In the genomic region with DNA sequence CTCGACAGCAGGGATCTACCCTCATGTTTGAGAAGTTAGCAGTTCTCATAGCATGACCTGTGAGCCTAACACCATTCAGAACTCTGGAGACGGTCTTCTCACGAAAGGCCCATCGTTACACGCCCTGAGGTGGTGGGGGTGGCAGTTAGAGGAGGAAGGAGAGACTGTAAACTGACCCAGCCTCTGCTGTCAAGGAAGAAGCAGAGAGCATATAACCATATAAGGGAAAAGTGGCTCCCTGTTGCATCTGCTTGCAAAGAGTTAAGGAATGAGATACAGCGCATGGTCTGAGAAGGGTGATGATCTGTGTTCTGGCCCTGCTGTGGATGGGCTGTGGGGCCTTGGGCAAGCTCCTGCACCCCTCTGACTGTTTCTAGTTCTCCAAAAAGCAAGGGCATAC, we compare ENCODE assay signal across 16 mouse cellular contexts. TPM values are rescaled to one million over a fixed set of nuclear protein-coding genes. Genes with fewer than 3 reads are reported as not detected.
A peak's percentile ranks its signal among the peaks of the same experiment; 100 is the strongest.
DNase-seq lines count a peak whose midpoint lies in the region; ATAC-seq and TF ChIP-seq lines count a peak whose summit lies in the region.
"Had no signal": no experiment of that assay in that cellular context is flagged by ENCODE, and none has a peak within 500 bp of the region (broad histone marks: within the 10 kb centered on the region; RNA-seq: fewer than 3 reads in every experiment).

No protein-coding gene starts in this region.

- no peaks in the 10 kb centered on the region for H3K27me3 ChIP-seq in heart, embryonic 11.5 days (ENCODE audit: control insufficient read depth, insufficient read depth, low read length)
- no peaks in the 10 kb centered on the region for H3K27me3 ChIP-seq in lung, embryonic 16.5 days (ENCODE audit: control insufficient read depth, insufficient read depth, low read depth, low read length)
- H3K27me3 ChIP-seq in myocyte (ENCODE audit: control insufficient read depth, insufficient read depth, insufficient read length), result no peaks in the 10 kb centered on the region
- H3K27me3 ChIP-seq in midbrain, postnatal 0 days (ENCODE audit: insufficient read depth, low read length), result no peaks in the 10 kb centered on the region
- H3K27me3 ChIP-seq: liver, embryonic 12.5 days had no signal

- H3K9me3 ChIP-seq in heart, embryonic 11.5 days (replicated peaks; ENCODE audit: control insufficient read depth, low read length), result no peaks in the 10 kb centered on the region
- H3K9me3 ChIP-seq in lung, embryonic 16.5 days (ENCODE audit: control insufficient read depth, low read length), result no peaks in the 10 kb centered on the region
- no peaks in the 10 kb centered on the region for H3K9me3 ChIP-seq in midbrain, postnatal 0 days (ENCODE audit: low read length)
- H3K9me3 ChIP-seq: limb, embryonic 10.5 days had no signal

- DNase-seq in heart, postnatal 14 days, result no peak
- DNase-seq in lung, postnatal 25 days (ENCODE audit: low spot score), result no peak
- no peak for DNase-seq in urinary bladder, postnatal 4 days (ENCODE audit: low spot score in 2 of 2)
- DNase-seq in midbrain, postnatal 0 days (ENCODE audit: low spot score), result no peak
- no peak for DNase-seq in cerebellum, postnatal 14 days
- DNase-seq: adrenal gland, adult 2 months; cerebellum, adult 11-12 months; heart, adult 11 months; lung, postnatal 10 days had no signal

- no peak for ATAC-seq in heart, embryonic 11.5 days (replicated peaks; ENCODE audit: insufficient number of reproducible peaks, low FRiP score, low TSS enrichment)
- ATAC-seq in lung, embryonic 16.5 days (ENCODE audit: low read depth), result 0 out of 2 replicates have a peak, but pooled peaks have one; percentile 27
- ATAC-seq in midbrain, postnatal 0 days (ENCODE audit: low FRiP score), result no peak
- ATAC-seq: forebrain, embryonic 14.5 days; liver, embryonic 12.5 days had no signal

- H3K27ac ChIP-seq in heart, embryonic 11.5 days (ENCODE audit: low read depth, low read length), result no peak overlapping the region
- H3K27ac ChIP-seq in lung, embryonic 16.5 days (ENCODE audit: low read length), result no peak overlapping the region
- no peak overlapping the region for H3K27ac ChIP-seq in midbrain, postnatal 0 days (ENCODE audit: low read depth, low read length)
- H3K27ac ChIP-seq: hindbrain, embryonic 10.5 days; limb, embryonic 10.5 days; liver, embryonic 12.5 days had no signal

- 0 out of 2 replicates have a peak overlapping the region, but pooled peaks have one; percentile 18 for H3K9ac ChIP-seq in heart, embryonic 11.5 days (ENCODE audit: low read depth, low read length)
- no peak overlapping the region for H3K9ac ChIP-seq in lung, embryonic 16.5 days (ENCODE audit: low read length)
- no peak overlapping the region for H3K9ac ChIP-seq in midbrain, postnatal 0 days (replicated peaks; ENCODE audit: low read length, poor library complexity, severe bottlenecking)
- H3K9ac ChIP-seq: liver, embryonic 12.5 days had no signal

- intact Hi-C loops in heart, postnatal 14 days (cut with DNase I), result loop anchor here (2.0 kb wide), 1 partner anchor 24 kb away; no protein-coding TSS in a partner anchor

- no peak overlapping the region for H3K4me2 ChIP-seq in heart, embryonic 11.5 days
- no peak overlapping the region for H3K4me2 ChIP-seq in lung, embryonic 16.5 days (ENCODE audit: low read depth, low read length)
- H3K4me2 ChIP-seq in myocyte (ENCODE audit: low read depth), result peak overlapping the region; percentile 31
- H3K4me2 ChIP-seq in midbrain, postnatal 0 days (ENCODE audit: low read depth, low read length, poor library complexity, severe bottlenecking), result no peak overlapping the region
- H3K4me2 ChIP-seq: liver, embryonic 12.5 days had no signal

- no peaks in the 10 kb centered on the region for H3K36me3 ChIP-seq in heart, embryonic 11.5 days (ENCODE audit: control insufficient read depth, insufficient read depth, low read length)
- no peaks in the 10 kb centered on the region for H3K36me3 ChIP-seq in lung, embryonic 16.5 days (ENCODE audit: control insufficient read depth, insufficient read depth, low read length)
- no peaks in the 10 kb centered on the region for H3K36me3 ChIP-seq in myocyte (ENCODE audit: control insufficient read depth, insufficient read depth)
- H3K36me3 ChIP-seq in midbrain, postnatal 0 days (ENCODE audit: insufficient read depth, low read length), result no peaks in the 10 kb centered on the region
- H3K36me3 ChIP-seq: hindbrain, embryonic 10.5 days; limb, embryonic 10.5 days; liver, embryonic 12.5 days had no signal

- TF ChIP-seq CTCF in midbrain, postnatal 0 days (IDR thresholded peaks at IDR 0.05), result no peak

- peaks cover 36% of the 10 kb centered on the region for H3K4me1 ChIP-seq in heart, embryonic 11.5 days (ENCODE audit: control insufficient read depth, insufficient read depth, low read length)
- H3K4me1 ChIP-seq in lung, embryonic 16.5 days (replicated peaks; ENCODE audit: control insufficient read depth, insufficient read depth, low read length), result peaks cover 26% of the 10 kb centered on the region
- H3K4me1 ChIP-seq in midbrain, postnatal 0 days (ENCODE audit: insufficient read depth, low read length), result 0 out of 2 replicates have a peak, but pooled peaks cover 4% of the 10 kb centered on the region

- peaks cover 18% of the 10 kb centered on the region for H3K79me2 ChIP-seq in myocyte (ENCODE audit: control insufficient read depth, insufficient read depth)

- H3ac ChIP-seq in myocyte (ENCODE audit: control insufficient read depth, insufficient read length), result no peak overlapping the region

- no peak overlapping the region for H3K4me3 ChIP-seq in heart, embryonic 11.5 days (ENCODE audit: low read depth, low read length)
- no peak overlapping the region for H3K4me3 ChIP-seq in lung, embryonic 16.5 days (ENCODE audit: low read length)
- H3K4me3 ChIP-seq in myocyte, result no peak overlapping the region
- H3K4me3 ChIP-seq in midbrain, postnatal 0 days (ENCODE audit: low read depth, low read length), result no peak overlapping the region
- H3K4me3 ChIP-seq: hindbrain, embryonic 10.5 days; limb, embryonic 10.5 days; liver, embryonic 12.5 days had no signal

- 32% methylated on average over 6 of the region's 6 CpGs for WGBS in heart, embryonic 11.5 days (ENCODE audit: insufficient replicate concordance)
- WGBS in lung, embryonic 16.5 days, result 40% methylated on average over 6 of the region's 6 CpGs
- 80% methylated on average over 6 of the region's 6 CpGs for WGBS in midbrain, postnatal 0 days

- TF ChIP-seq POLR2A in myocyte (IDR thresholded peaks at IDR 0.05; ENCODE audit: insufficient read length, low read depth), result no peak

TF ChIP-seq in myocyte, 11 proteins besides CTCF, POLR2A, EP300 and RAD21:
- TF ChIP-seq MYOG (IDR thresholded peaks at IDR 0.05; ENCODE audit: control insufficient read depth in 1 of 3, insufficient read depth in 1 of 3, insufficient read length in 2 of 3, low read depth in 2 of 3) (no peak), CEBPB (IDR thresholded peaks at IDR 0.05; ENCODE audit: insufficient read depth, poor library complexity, severe bottlenecking) (peak; percentile 64; the same call in 1 of the 2 replicates), SRF (IDR thresholded peaks at IDR 0.05; ENCODE audit: control insufficient read depth, insufficient read length, low read depth) (peak; percentile 96)

RNA-seq across cellular contexts. Expression of gene Sorbs1, which starts 50.7 kb away (rescaled TPM):
- 90.6 and 93.6 TPM in 2 replicates for polyA plus RNA-seq in heart, embryonic 11.5 days (2014; fragmentation: Nextera tagmentation; extraction: Ambion mirVana)
- total RNA-seq in heart, postnatal 14 days (2021), result 100 to 1,000 TPM; 523 to 539 TPM
- 45.9 and 51.5 TPM in 2 replicates for polyA plus RNA-seq in lung, embryonic 16.5 days (2015; fragmentation: Nextera tagmentation; extraction: Ambion mirVana)
- 38.8 TPM for polyA plus RNA-seq in myocyte (2012; fragmentation: generic; extraction: Trizol)
- total RNA-seq in midbrain, postnatal 0 days (2014; rRNA removed), result 53.1 and 74.1 TPM in 2 replicates
- 55.6 and 60.4 TPM in 2 replicates for polyA plus RNA-seq in midbrain, postnatal 0 days (2015; fragmentation: Nextera tagmentation; extraction: Ambion mirVana)
